Mouse (Mus musculus) bone marrow, adult 2 months (tissue): ENCODE measurements around the gene 4930503B20Rik.

ENCODE experiments used
- CTCF ChIP-seq: fragments of 200-500 bp; IDR thresholded peaks from 2 replicates; pipeline ENCODE4 v1.5.1; 2011; ENCODE audit warnings: low read length, control low read depth; ENCODE audit not compliant: control insufficient read depth, insufficient read depth
- POLR2A ChIP-seq: fragments of 200-500 bp; IDR thresholded peaks from 2 replicates; pipeline ENCODE4 v1.6.1; 2011; ENCODE audit warnings: low read depth, mild to moderate bottlenecking, control low read depth, low read length, borderline replicate concordance; ENCODE audit not compliant: control insufficient read depth

GRCm38 (mm10) chr3:146610322-146610721, 40.8 kb downstream of the 4930503B20Rik start:
- no peak for TF ChIP-seq CTCF
- TF ChIP-seq POLR2A, result no peak
